Mouse (Mus musculus) liver, postnatal 0 days (tissue): ENCODE measurements around the gene Pkp1.

ENCODE experiments used
- CTCF ChIP-seq: sonication (generic); IDR thresholded peaks from 2 replicates; pipeline ENCODE4 v1.5.1; 2016; ENCODE audit warnings: antibody characterized with exemption, low read depth
- EP300 ChIP-seq: IDR thresholded peaks from 2 replicates; pipeline ENCODE4 v1.6.1; 2016; ENCODE audit warnings: antibody characterized with exemption, low read depth, mild to moderate bottlenecking

DNA sequence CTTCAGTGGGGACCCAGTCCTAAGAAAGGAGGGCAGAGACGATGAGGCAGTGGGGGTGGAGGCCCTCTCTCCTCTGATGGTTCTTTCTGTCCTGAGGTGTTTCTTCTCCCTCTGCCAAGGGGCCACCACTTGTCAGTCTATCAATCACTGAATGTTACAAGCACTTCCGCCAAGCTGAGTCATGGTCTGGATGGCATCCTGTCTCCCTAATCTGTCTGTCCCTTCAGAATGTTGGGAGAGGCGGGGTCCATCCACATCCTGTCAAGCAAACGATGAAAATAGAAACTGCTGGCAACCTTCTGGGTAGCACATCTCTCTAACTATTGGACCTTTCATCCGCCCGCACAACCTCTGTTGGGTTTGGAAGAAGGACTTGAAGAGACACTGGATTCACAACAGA lies 74.5 kb downstream of the Pkp1 start:
- TF ChIP-seq CTCF (no peak), EP300 (no peak)
